Mouse (Mus musculus) kidney, embryonic 16.5 days (tissue): ENCODE measurements around the gene Dscaml1. TPM values are rescaled to one million over a fixed set of nuclear protein-coding genes. Genes with fewer than 3 reads are reported as not detected.

Experiments used
- ATAC-seq: fragments of 200-750 bp; cut with Nextera tagmentation; 2 replicates; pipeline ENCODE4 v1.8.0; 2017; ENCODE audit warnings: moderate TSS enrichment; ENCODE audit not compliant: low FRiP score, low TSS enrichment
- H3K27ac ChIP-seq: fragments of 300-500 bp; sonication (generic); 2 replicates; pipeline ENCODE4 v1.5.1; 2014; ENCODE audit warnings: low read length
- H3K27me3 ChIP-seq: fragments of 300-500 bp; sonication (generic); 2 replicates; pipeline ENCODE4 v1.6.1; 2014; ENCODE audit warnings: low read length, control low read depth, mixed read lengths; ENCODE audit not compliant: insufficient read depth
- H3K36me3 ChIP-seq: fragments of 300-500 bp; sonication (generic); 2 replicates; pipeline ENCODE4 v1.6.1; 2014; ENCODE audit warnings: low read length, control low read depth, mixed read lengths; ENCODE audit not compliant: insufficient read depth
- H3K4me1 ChIP-seq: fragments of 300-500 bp; sonication (generic); 2 replicates; pipeline ENCODE4 v1.6.1; 2014; ENCODE audit warnings: low read length, control low read depth, mixed read lengths; ENCODE audit not compliant: insufficient read depth
- H3K4me2 ChIP-seq: fragments of 300-500 bp; sonication (generic); replicated peaks from 2 replicates; pipeline ENCODE4 v1.6.1; 2014; ENCODE audit warnings: low read depth, low read length
- H3K4me3 ChIP-seq: fragments of 300-500 bp; sonication (generic); 2 replicates; pipeline ENCODE4 v1.5.1; 2014; ENCODE audit warnings: mild to moderate bottlenecking, low read length
- H3K9ac ChIP-seq: fragments of 300-500 bp; sonication (generic); replicated peaks from 2 replicates; pipeline ENCODE4 v1.6.1; 2014; ENCODE audit warnings: low read length
- H3K9me3 ChIP-seq: fragments of 300-500 bp; sonication (generic); 2 replicates; pipeline ENCODE4 v1.6.1; 2016; ENCODE audit warnings: low read length, control low read depth
- WGBS: fragments of 180-500 bp; shearing (Covaris S2); extraction: QIAGEN DNeasy Blood & Tissue Kit; methylation state at CpG from one replicate; pipeline ENCODE4 v1.1.7; 2014; 5-methylcytosine and 5-hydroxymethylcytosine counted together
- polyA plus RNA-seq: library from polyadenylated mRNA; unstranded; fragments of >200 nt; fragmentation: Nextera tagmentation; extraction: Ambion mirVana; gene quantifications from 2 replicates; pipeline ENCODE4 v1.2.1, GENCODE M21; 2015

Gene Dscaml1
- polyA plus RNA-seq, 1 experiment from 2014 or later, result 0.37 TPM

DNA sequence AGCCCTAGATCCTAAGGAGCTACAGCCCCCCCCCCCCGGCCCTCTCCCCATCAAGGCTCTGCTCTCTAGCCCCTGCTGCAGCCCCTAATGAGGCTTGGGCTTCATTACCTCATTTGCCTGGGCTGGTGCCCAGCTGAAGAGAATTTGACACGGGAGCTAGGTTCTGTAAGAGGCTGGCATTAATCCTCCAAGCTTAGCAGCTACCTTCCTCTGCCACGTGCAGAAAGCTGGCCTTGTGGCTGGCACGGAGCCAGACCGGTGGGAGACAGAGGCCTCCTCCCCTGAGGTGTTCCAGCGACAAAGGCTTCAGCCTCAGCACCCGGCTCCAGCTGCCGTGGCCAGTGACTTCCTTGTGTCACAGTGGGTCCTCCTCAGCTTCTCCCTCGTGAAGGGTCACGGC lies 206.1 kb downstream of the Dscaml1 start:
- 30% methylated on average over 10 of the region's 10 CpGs for WGBS
- Histone ChIP-seq H3K9ac (no peak overlapping the region), H3K4me3 (no peak overlapping the region), H3K36me3 (no peaks in the 10 kb centered on the region), H3K27ac (no peak overlapping the region), H3K9me3 (no peaks in the 10 kb centered on the region), H3K4me1 (peaks cover 11% of the 10 kb centered on the region; the same call in 1 of the 2 replicates), H3K4me2 (no peak overlapping the region), H3K27me3 (no peaks in the 10 kb centered on the region)
- ATAC-seq, result no peak

DNA sequence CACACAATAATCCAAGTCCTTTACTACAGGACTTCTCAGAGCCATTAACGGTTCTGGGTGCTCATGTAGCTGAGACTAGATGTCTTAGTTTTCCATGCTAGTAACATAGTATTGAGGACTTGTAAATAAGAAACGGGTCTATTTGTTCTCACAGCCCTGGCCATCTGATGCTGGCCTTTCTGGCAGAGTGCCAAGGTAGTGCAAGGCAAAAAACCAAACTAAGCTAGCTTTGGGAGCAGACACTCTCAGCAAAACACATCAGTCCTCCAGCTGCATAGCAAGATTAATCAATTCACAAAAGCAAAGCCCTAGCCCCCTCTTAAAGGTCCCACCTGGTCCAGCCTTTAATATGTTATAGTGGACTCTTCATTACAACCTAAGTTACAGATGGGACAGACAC lies 206.6 kb downstream of the Dscaml1 start:
- 43% methylated on average over 2 of the region's 2 CpGs for WGBS
- Histone ChIP-seq H3K4me2 (no peak overlapping the region), H3K4me3 (no peak overlapping the region), H3K27me3 (no peaks in the 10 kb centered on the region), H3K9ac (no peak overlapping the region), H3K36me3 (no peaks in the 10 kb centered on the region), H3K27ac (no peak overlapping the region), H3K4me1 (peaks cover 11% of the 10 kb centered on the region; the same call in 1 of the 2 replicates), H3K9me3 (no peaks in the 10 kb centered on the region)
- ATAC-seq, result no peak

DNA sequence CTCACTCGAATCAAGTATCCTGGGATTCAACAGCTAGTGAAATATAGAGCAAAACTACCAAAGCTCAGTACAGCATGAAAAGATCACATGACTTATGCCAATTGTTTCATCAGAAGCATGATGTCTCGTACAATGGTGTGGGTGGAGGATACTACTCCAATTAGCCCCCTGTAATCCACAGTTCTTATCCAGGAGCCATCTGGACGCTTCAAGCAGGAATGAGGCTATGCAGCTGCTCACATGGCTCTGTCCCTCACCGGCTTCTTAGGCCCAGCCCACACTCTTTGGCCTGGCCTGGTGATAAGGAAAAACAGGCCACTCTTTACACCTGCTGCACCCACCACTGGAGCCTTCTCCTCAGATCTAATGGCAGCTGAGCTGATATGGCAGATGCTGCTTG lies 208.6 kb downstream of the Dscaml1 start:
- H3K4me1 ChIP-seq, result peaks cover 11% of the 10 kb centered on the region; the same call in 1 of the 2 replicates
- no peaks in the 10 kb centered on the region for H3K9me3 ChIP-seq
- H3K9ac ChIP-seq, result no peak overlapping the region
- no peak overlapping the region for H3K4me3 ChIP-seq
- no peak overlapping the region for H3K4me2 ChIP-seq
- WGBS, result 64% methylated on average over 4 of the region's 4 CpGs
- no peak for ATAC-seq
- no peaks in the 10 kb centered on the region for H3K27me3 ChIP-seq
- H3K36me3 ChIP-seq, result no peaks in the 10 kb centered on the region
- H3K27ac ChIP-seq, result no peak overlapping the region

DNA sequence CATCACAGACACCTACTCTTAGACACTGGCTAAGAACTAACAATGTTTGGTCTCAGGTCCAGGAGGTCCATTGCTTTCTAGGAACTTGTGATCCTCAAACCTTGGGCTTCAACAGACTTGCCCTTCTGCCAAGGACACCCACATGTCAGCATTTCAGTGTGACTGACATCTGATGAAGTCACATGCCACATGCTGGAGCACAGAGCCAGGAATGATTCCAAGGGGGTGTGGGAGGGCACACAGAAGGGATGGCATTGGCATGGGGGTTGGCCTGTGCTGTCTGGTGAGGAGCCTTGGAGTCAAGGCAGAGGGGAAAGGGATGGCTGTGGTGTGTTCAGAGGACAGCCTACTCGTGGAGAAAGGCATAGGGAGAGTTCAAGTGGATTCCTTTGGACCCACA lies 210.9 kb downstream of the Dscaml1 start:
- no peak overlapping the region for H3K27ac ChIP-seq
- no peaks in the 10 kb centered on the region for H3K36me3 ChIP-seq
- 53% methylated on average over 1 of the region's 1 CpGs for WGBS
- H3K9me3 ChIP-seq, result no peaks in the 10 kb centered on the region
- no peak overlapping the region for H3K4me2 ChIP-seq
- ATAC-seq, result no peak
- H3K4me3 ChIP-seq, result no peak overlapping the region
- H3K27me3 ChIP-seq, result no peaks in the 10 kb centered on the region
- H3K4me1 ChIP-seq, result peaks cover 10% of the 10 kb centered on the region; the same call in 1 of the 2 replicates
- no peak overlapping the region for H3K9ac ChIP-seq

DNA sequence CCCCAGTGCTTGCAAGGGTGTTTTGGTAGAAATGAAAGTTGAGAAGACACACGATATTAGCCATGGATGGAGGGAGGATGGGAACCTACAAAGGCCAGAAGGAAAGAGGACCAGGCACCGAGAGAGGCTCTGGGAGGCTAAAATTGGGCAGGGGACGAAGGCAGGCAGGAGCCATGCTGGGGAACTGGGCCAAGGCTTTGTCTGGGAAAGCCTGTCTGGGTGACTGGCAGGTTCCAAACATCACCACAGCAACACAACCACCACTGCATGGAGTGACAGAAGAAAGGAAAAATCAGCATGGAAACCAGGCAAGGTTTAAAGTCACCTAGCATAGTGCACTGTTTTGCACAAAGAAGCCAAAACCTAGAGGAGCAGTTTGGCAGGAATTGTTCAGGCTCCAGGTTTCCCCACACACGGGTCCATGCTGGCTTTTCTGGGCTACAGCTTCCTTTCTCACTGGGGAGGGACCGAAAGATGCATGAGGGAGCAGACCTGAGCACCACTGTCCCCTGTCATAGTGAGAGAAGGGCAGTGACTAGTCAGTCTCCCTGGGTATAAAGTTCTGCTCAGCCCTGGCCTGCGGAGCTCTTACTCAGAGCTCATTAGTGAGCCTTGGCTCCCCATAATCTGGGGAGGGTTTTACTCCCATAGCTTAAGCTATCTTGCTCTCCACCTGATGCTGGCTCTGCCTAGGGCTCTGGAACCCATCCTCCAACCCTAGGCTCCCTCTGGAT lies 211.9 kb downstream of the Dscaml1 start:
- Histone ChIP-seq H3K9ac (no peak overlapping the region), H3K4me3 (no peak overlapping the region), H3K4me1 (no peaks in the 10 kb centered on the region), H3K27ac (no peak overlapping the region), H3K36me3 (no peaks in the 10 kb centered on the region), H3K4me2 (no peak overlapping the region), H3K27me3 (no peaks in the 10 kb centered on the region), H3K9me3 (no peaks in the 10 kb centered on the region)
- 80% methylated on average over 6 of the region's 6 CpGs for WGBS
- ATAC-seq, result no peak

DNA sequence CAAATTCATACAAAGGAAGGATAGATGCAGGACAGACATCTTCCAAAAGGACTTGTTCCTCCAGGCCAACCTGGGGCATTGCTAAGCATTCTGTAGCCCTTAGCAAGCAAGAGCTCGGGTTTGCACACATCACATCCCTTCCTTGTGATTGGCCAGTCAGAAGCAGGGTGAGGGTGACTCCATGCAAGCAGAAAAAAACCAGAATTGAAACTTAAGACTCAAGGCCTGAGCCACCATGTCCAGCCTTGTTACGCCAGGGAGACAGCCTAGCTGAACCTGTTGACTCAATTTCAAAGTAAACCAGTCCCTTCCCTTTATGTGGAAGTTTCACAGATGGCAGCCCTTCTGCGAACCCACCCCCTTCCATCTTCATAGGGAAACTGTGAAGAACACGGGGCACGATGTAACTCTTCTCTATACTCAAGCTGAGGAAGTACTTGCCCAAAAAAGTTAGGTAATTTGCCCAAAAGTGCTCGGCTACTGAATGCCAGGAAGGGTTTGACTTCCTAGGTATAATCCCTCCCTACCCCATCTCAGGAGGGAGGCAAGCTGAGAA lies 218.5 kb downstream of the Dscaml1 start:
- WGBS, result 61% methylated on average over 6 of the region's 6 CpGs
- H3K4me3 ChIP-seq, result no peak overlapping the region

DNA sequence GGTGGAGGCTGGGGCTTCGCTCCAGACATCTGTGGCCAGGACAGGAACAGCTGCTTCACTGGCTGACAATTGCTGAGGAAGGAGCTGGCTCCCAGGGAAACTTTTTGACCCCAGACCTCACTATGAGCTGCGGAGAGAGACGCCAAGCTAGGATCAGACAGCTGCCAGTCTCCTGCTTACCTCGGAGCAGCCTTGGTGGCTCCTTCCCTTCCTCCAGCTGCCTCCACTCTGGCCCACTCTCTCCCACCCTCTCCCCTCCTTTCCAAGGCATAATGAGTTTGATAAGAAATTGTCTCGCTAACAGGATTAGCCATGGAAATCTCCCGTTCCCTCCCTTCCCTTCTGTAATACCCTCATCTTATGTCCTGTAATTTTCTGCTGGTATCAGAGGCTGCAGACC lies 219.1 kb downstream of the Dscaml1 start:
- no peak overlapping the region for H3K9ac ChIP-seq
- no peak for ATAC-seq
- no peak overlapping the region for H3K27ac ChIP-seq
- no peaks in the 10 kb centered on the region for H3K27me3 ChIP-seq
- WGBS, result 60% methylated on average over 6 of the region's 6 CpGs
- no peaks in the 10 kb centered on the region for H3K4me1 ChIP-seq
- no peaks in the 10 kb centered on the region for H3K36me3 ChIP-seq
- H3K4me2 ChIP-seq, result no peak overlapping the region
- H3K4me3 ChIP-seq, result no peak overlapping the region
- H3K9me3 ChIP-seq, result no peaks in the 10 kb centered on the region

More for the DNA sequence above, 218.5 kb downstream of the Dscaml1 start:
- no peak overlapping the region for H3K9ac ChIP-seq
- no peaks in the 10 kb centered on the region for H3K36me3 ChIP-seq
- no peak for ATAC-seq
- no peak overlapping the region for H3K4me2 ChIP-seq
- H3K27ac ChIP-seq, result no peak overlapping the region
- H3K4me1 ChIP-seq, result no peaks in the 10 kb centered on the region
- no peaks in the 10 kb centered on the region for H3K9me3 ChIP-seq
- H3K27me3 ChIP-seq, result no peaks in the 10 kb centered on the region

DNA sequence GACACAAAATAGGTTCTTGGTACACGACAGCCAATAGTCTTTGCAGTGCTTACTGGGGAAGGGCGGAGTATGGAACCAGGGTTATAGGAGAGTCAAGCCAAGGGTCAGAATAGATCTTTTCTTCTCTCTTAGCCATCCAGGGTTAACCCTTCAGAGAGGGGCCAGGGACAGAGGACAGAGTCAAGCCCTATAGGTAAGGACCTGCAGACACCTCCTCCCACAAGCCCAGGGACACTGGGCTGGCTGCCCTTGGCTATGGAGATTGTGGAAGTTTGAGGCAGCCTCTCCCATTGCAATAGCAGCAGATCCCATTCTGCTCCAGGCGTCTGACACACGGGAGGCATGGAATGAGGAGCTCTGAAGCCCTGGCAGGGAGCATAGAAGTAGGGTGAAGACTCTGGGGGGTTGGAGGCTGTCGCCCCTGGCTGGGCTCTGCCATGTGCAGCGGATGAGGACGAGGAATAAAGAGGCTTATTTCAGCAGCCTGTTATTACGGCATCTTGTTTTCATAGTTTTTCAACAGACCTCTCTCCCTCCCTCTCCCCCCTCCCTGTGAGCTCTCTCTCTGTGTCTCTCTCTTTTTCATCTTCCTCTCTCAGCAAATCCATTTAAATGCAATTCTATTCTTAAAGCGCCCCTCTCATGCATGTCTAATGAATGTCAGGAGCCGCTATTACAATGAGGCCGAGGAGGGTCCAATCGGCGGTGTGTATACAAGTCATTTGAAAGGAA lies 224.8 kb downstream of the Dscaml1 start:
- Histone ChIP-seq H3K4me3 (no peak overlapping the region), H3K9me3 (no peaks in the 10 kb centered on the region), H3K4me1 (no peaks in the 10 kb centered on the region), H3K27me3 (no peaks in the 10 kb centered on the region), H3K36me3 (no peaks in the 10 kb centered on the region), H3K27ac (no peak overlapping the region), H3K9ac (no peak overlapping the region), H3K4me2 (no peak overlapping the region)
- WGBS, result 57% methylated on average over 13 of the region's 13 CpGs
- no peak for ATAC-seq

DNA sequence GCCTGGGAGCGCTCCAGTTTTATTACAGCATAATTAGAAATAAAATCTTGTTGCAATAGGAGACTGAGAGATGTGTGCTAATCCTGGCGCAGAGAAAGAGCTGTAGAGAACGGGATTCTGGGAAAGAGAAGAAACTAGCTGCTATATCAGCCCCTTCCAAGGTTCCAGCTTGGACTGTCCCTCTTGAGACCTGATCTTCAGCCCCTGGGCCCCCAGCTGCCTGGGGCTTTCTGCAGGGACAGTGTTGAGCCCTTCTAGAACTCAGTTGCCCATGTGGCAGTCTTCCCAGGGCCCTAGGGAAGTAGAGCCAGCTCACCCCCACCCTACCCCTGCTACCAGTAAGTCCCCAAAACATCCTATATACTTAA lies 225.4 kb downstream of the Dscaml1 start:
- H3K9me3 ChIP-seq, result no peaks in the 10 kb centered on the region
- no peak overlapping the region for H3K27ac ChIP-seq
- H3K27me3 ChIP-seq, result no peaks in the 10 kb centered on the region
- 66% methylated on average over 3 of the region's 3 CpGs for WGBS
- H3K36me3 ChIP-seq, result no peaks in the 10 kb centered on the region
- H3K4me3 ChIP-seq, result no peak overlapping the region
- no peaks in the 10 kb centered on the region for H3K4me1 ChIP-seq
- H3K9ac ChIP-seq, result no peak overlapping the region
- no peak overlapping the region for H3K4me2 ChIP-seq
- ATAC-seq, result no peak
